Mouse (Mus musculus): ENCODE measurements around the gene Ptprcap. TPM values are rescaled to one million over a fixed set of nuclear protein-coding genes. Genes with fewer than 3 reads are reported as not detected.

Ptprcap gene
- polyA plus RNA-seq, 1 experiment = 5.9 TPM

- no peak for DNase-seq (ENCODE audit: low read depth)
These were observed 41.6 kb downstream of the Ptprcap start for GRCm38 (mm10) chr19:4194776-4195650.

GRCm38 (mm10) chr19:4196048-4196447 is 42.6 kb downstream of the Ptprcap start:
- DNase-seq (ENCODE audit: low read depth) = no peak

- DNase-seq (ENCODE audit: low read depth) = no peak
These were observed 43.1 kb downstream of the Ptprcap start for GRCm38 (mm10) chr19:4196548-4196947.

GRCm38 (mm10) chr19:4197180-4197579 is 43.8 kb downstream of the Ptprcap start:
- no peak for DNase-seq (ENCODE audit: low read depth)

- peak; percentile 60 for DNase-seq (ENCODE audit: low read depth)
These were observed 48.0 kb downstream of the Ptprcap start, which contains the start of gene Rad9a for GRCm38 (mm10) chr19:4201291-4201909. TSS of gene Rad9a (minus strand) at chr19:4201662.

- no peak for DNase-seq (ENCODE audit: low read depth)
These were observed 48.7 kb downstream of the Ptprcap start for GRCm38 (mm10) chr19:4202149-4202548.

DNA sequence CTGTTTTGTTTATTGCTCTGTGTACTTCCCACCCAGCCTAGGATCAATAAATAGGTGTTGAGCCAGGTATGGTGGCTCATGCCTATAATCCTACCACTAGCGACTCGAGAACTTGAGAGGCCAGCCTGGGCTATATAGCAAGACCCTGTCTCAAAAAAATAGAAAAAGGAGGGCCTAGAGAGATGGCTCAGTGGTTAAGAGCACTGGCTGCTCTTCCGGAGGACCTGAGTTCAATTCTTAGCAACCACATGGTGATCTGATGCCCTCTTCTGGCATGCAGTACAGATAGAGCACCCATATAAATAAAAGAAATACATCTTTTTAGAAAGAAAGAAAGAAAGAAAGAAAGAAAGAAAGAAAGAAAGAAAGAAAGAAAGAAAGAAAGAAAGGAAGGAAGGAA is 49.7 kb downstream of the Ptprcap start:
- DNase-seq (ENCODE audit: low read depth) = no peak

DNA sequence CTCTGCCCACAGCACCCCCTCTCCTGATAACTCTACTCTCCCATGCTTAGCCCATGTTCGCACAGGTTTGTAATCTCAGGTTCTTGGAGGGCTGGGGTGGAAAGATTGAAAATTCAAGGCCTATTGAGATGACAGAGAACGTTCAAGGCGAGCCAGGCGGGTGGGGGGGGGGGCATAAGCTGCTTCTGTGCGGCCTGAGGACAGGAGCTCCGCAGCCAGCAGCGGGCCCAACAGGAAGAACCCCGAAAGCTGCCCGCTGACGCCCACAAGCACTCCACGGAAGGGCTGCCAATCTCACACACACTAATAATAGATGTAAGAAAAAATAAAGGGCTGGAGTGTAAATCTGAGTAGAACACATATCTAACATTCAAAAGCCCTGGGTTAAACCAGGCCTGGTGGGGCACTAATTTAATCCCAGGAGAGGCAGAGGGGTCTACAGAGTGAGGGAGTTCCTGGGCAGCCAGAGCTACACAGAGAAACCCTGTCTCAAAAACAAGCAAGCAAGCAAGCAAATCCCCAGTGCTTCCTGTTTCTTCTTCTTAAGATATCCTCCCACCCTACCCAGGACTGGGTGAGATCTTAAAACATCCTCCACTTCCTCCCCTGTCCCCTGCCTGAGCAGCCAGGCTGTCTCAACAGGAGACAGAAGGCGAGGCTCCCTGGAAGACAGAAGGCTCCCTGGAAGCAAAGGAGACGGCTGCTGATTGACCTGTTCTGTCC is 50.4 kb downstream of the Ptprcap start:
- DNase-seq (ENCODE audit: low read depth) = no peak

DNA sequence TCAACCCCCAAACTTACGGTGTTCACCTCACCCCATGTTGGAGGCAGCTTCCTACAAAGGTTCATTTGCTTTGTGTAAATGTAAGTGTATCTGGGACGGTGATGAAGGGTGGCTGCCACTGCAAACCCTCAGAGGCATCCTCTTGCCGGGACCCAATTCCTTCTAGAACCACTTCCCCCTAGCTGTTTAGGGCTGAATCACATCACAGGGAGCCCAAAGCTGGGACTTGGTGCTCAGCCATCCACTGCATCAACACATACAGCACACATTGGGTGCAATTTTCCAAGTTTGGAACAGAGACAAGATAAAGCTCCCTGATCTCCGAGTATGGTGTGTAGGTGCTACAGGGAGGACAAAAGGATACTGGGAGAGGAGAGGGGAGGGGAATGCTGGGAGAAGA is 51.5 kb downstream of the Ptprcap start:
- no peak for DNase-seq (ENCODE audit: low read depth)

Other genes starting within 250 kb of the Ptprcap start
- gene Tcirg1, start 246.5 kb upstream of the Ptprcap start, polyA plus RNA-seq (2012; rRNA removed) = 61.0 and 75.4 TPM in 2 replicates
- 225 and 260 TPM in 2 replicates for gene Ndufs8, start 240.8 kb upstream of the Ptprcap start, polyA plus RNA-seq (2012; rRNA removed)
- gene Aldh3b1, start 223.8 kb upstream of the Ptprcap start, polyA plus RNA-seq (2012; rRNA removed) = 9.2 and 12.7 TPM in 2 replicates
- gene Unc93b1, start 218.4 kb upstream of the Ptprcap start, polyA plus RNA-seq (2012; rRNA removed) = 93.7 TPM in 2 replicates
- gene Aldh3b3, start 195.0 kb upstream of the Ptprcap start, polyA plus RNA-seq (2012; rRNA removed) = 0.51 and 0.86 TPM in 2 replicates
- gene Aldh3b2, start 181.3 kb upstream of the Ptprcap start, polyA plus RNA-seq (2012; rRNA removed) = 20.1 and 30.9 TPM in 2 replicates
- 45.4 and 50.9 TPM in 2 replicates for gene Acy3, start 167.0 kb upstream of the Ptprcap start, polyA plus RNA-seq (2012; rRNA removed)
- not detected in 2 replicates for gene Tbx10, start 160.9 kb upstream of the Ptprcap start, polyA plus RNA-seq (2012; rRNA removed)
- gene Nudt8, start 153.0 kb upstream of the Ptprcap start, polyA plus RNA-seq (2012; rRNA removed) = 10.2 and 19.7 TPM in 2 replicates
- gene Gm49405, start 153.0 kb upstream of the Ptprcap start, polyA plus RNA-seq (2012; rRNA removed) = 1.3 and 1.4 TPM in 2 replicates
- gene Doc2g, start 150.3 kb upstream of the Ptprcap start, polyA plus RNA-seq (2012; rRNA removed) = 5.5 and 6.1 TPM in 2 replicates
- gene Ndufv1, start 140.8 kb upstream of the Ptprcap start, polyA plus RNA-seq (2012; rRNA removed) = 152 and 165 TPM in 2 replicates
- 787 and 813 TPM in 2 replicates for gene Gstp1, start 115.6 kb upstream of the Ptprcap start, polyA plus RNA-seq (2012; rRNA removed)
- gene Gstp2, start 107.6 kb upstream of the Ptprcap start, polyA plus RNA-seq (2012; rRNA removed) = 14.7 and 39.9 TPM in 2 replicates
- gene Gstp3, start 94.0 kb upstream of the Ptprcap start, polyA plus RNA-seq (2012; rRNA removed) = 0.93 and 3.0 TPM in 2 replicates
- gene Cabp2, start 72.0 kb upstream of the Ptprcap start, polyA plus RNA-seq (2012; rRNA removed) = not detected in 2 replicates
- 162 and 208 TPM in 2 replicates for gene Cdk2ap2, start 56.4 kb upstream of the Ptprcap start, polyA plus RNA-seq (2012; rRNA removed)
- 68.4 and 81.9 TPM in 2 replicates for gene Pitpnm1, start 53.6 kb upstream of the Ptprcap start, polyA plus RNA-seq (2012; rRNA removed)
- 99.1 and 121 TPM in 2 replicates for gene Aip, start 27.7 kb upstream of the Ptprcap start, polyA plus RNA-seq (2012; rRNA removed)
- 0.20 and 0.39 TPM in 2 replicates for gene Gpr152, start 13.8 kb upstream of the Ptprcap start, polyA plus RNA-seq (2012; rRNA removed)
- 0.15 and 0.28 TPM in 2 replicates for gene Cabp4, start 9.6 kb upstream of the Ptprcap start, polyA plus RNA-seq (2012; rRNA removed)
- 251 and 287 TPM in 2 replicates for gene Coro1b, start 5.0 kb upstream of the Ptprcap start, polyA plus RNA-seq (2012; rRNA removed)
- 31.1 and 32.0 TPM in 2 replicates for gene Rps6kb2, start 9.8 kb downstream of the Ptprcap start, polyA plus RNA-seq (2012; rRNA removed)
- gene Carns1, start 21.9 kb downstream of the Ptprcap start, polyA plus RNA-seq (2012; rRNA removed) = 8.4 and 10.0 TPM in 2 replicates
- 3.6 and 4.5 TPM in 2 replicates for gene Tbc1d10c, start 37.7 kb downstream of the Ptprcap start, polyA plus RNA-seq (2012; rRNA removed)
- gene Ppp1ca, start 38.5 kb downstream of the Ptprcap start, polyA plus RNA-seq (2012; rRNA removed) = 570 and 585 TPM in 2 replicates
- 27.3 and 31.9 TPM in 2 replicates for gene Rad9a, start 48.1 kb downstream of the Ptprcap start, polyA plus RNA-seq (2012; rRNA removed)
- gene Clcf1, start 60.6 kb downstream of the Ptprcap start, polyA plus RNA-seq (2012; rRNA removed) = 6.6 and 7.9 TPM in 2 replicates
- gene AC109138.7, start 60.8 kb downstream of the Ptprcap start, polyA plus RNA-seq (2012; rRNA removed) = 1.2 TPM in 1 of 2 replicates, not detected in the other
- gene Pold4, start 78.3 kb downstream of the Ptprcap start, polyA plus RNA-seq (2012; rRNA removed) = 111 and 164 TPM in 2 replicates
- gene Ssh3, start 115.6 kb downstream of the Ptprcap start, polyA plus RNA-seq (2012; rRNA removed) = 87.3 and 91.4 TPM in 2 replicates
- gene Ankrd13d, start 129.5 kb downstream of the Ptprcap start, polyA plus RNA-seq (2012; rRNA removed) = 12.6 and 13.7 TPM in 2 replicates
- 74.0 and 79.1 TPM in 2 replicates for gene Grk2, start 152.6 kb downstream of the Ptprcap start, polyA plus RNA-seq (2012; rRNA removed)
- gene Kdm2a, start 244.7 kb downstream of the Ptprcap start, polyA plus RNA-seq (2012; rRNA removed) = 119 and 122 TPM in 2 replicates

Measured in gonadal fat pad, adult 2 months (tissue).